Mouse (Mus musculus): Measurements from ENCODE around the gene Dnaaf1. TPM values are rescaled to one million over a fixed set of nuclear protein-coding genes. Genes with fewer than 3 reads are reported as not detected.

Gene Dnaaf1
- polyA plus RNA-seq, 1 experiment, result 0.70 TPM

DNA sequence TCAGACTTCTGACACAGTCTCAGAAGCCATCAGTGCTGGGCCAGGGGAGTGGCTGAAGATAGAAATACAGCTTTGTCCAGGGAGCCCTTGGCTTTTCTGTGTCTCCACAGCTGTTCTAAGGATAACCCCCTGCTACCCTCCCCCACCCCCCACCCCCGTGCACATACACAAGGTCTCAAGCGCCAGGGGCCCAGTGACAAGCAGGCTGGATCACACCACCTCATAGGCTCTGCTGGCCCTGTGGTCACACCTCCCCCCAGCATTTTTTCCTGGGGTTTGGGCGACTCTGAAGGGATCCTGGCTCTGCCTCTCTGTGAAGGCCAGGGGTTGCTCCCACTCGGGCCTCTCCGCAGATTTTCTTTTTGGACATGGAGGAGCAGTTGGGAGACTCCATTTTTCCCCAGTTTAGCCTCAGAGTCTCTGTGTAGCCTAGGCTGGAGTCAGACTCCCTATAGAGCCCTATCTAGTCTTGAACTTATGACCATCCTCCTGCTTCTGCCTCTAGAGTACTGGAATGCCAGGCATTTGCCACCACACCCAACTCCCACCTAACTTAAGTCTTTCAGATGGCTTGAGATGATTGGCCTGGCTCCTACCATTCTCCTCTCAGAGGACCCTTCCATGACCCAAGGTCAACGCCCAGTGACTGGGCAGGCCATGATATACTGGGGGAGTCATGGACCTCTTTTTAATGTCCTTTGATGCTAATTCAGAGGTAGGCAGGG lies 45.2 kb downstream of the Dnaaf1 start:
- WGBS, result 64% methylated on average over 6 of the region's 6 CpGs
- TF ChIP-seq CTCF (IDR thresholded peaks at IDR 0.05; ENCODE audit: control insufficient read depth, insufficient read depth, low read length) (no peak), POLR2A (IDR thresholded peaks at IDR 0.05; ENCODE audit: borderline replicate concordance, control insufficient read depth, low read depth, low read length) (no peak)
- Histone ChIP-seq H3K27ac (ENCODE audit: control insufficient read depth, insufficient read depth, low read depth, low read length, poor library complexity) (no peak overlapping the region), H3K4me3 (replicated peaks; ENCODE audit: control insufficient read depth, low read depth, low read length) (no peak overlapping the region), H3K4me1 (ENCODE audit: control insufficient read depth, insufficient read depth, low read length) (no peaks in the 10 kb centered on the region)

DNA sequence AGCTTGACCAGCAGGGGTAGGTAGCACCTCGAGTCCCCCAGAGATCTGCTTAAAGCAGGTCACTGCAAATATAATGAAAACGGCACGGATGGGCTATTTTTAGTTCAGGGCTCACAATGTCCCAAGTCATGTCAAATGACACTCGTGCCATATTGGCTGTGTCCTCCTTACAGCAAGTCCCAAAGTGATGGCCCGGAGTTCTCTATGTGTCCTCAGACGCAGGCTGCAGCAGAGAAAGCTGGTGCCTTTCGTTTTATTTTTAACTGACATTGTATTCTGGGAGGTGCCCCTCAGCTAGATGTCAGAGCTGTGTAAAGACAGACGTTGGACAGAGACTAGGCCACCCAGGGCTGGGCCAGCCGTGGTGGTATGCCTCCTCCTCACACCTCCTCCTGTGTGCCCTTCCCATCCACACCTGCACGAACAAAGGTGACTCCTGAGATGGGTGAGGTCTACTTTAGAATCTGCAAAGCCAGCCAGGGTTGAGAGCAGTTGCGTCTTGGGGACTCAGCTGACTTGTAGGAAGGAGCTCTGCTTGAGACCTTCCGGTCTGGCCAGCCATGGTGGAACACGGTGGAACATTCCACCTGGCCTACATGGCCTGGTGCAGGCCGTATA lies 45.9 kb downstream of the Dnaaf1 start:
- TF ChIP-seq CTCF (IDR thresholded peaks at IDR 0.05; ENCODE audit: control insufficient read depth, insufficient read depth, low read length), result no peak
- no peak for TF ChIP-seq POLR2A (IDR thresholded peaks at IDR 0.05; ENCODE audit: borderline replicate concordance, control insufficient read depth, low read depth, low read length)
- Histone ChIP-seq H3K4me3 (replicated peaks; ENCODE audit: control insufficient read depth, low read depth, low read length) (no peak overlapping the region), H3K4me1 (ENCODE audit: control insufficient read depth, insufficient read depth, low read length) (no peaks in the 10 kb centered on the region), H3K27ac (ENCODE audit: control insufficient read depth, insufficient read depth, low read depth, low read length, poor library complexity) (no peak overlapping the region)
- WGBS, result 80% methylated on average over 14 of the region's 14 CpGs

DNA sequence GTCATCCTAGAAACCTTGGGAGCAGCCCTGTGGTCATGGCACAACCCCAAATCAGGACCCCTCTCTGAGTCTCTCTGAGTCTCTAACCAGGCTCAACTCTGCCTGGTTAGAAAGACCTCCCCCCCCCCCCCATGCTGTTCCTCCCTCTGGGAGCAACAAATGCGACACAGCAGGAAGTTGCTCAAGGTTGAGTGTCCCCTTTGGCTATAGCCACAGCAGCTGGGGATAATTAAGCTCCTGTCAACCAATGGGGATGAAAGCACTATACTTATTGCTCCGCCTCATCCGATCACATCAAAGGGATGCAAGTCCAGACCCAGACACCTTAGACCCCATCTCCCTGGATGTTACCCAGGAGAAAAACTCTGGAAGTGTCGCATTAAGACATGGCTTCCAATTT lies 47.5 kb downstream of the Dnaaf1 start:
- WGBS, result 57% methylated on average over 4 of the region's 4 CpGs
- TF ChIP-seq POLR2A (IDR thresholded peaks at IDR 0.05; ENCODE audit: borderline replicate concordance, control insufficient read depth, low read depth, low read length) (no peak), CTCF (IDR thresholded peaks at IDR 0.05; ENCODE audit: control insufficient read depth, insufficient read depth, low read length) (no peak)
- no peak overlapping the region for H3K4me3 ChIP-seq (replicated peaks; ENCODE audit: control insufficient read depth, low read depth, low read length)
- no peak overlapping the region for H3K27ac ChIP-seq (ENCODE audit: control insufficient read depth, insufficient read depth, low read depth, low read length, poor library complexity)
- no peaks in the 10 kb centered on the region for H3K4me1 ChIP-seq (ENCODE audit: control insufficient read depth, insufficient read depth, low read length)

DNA sequence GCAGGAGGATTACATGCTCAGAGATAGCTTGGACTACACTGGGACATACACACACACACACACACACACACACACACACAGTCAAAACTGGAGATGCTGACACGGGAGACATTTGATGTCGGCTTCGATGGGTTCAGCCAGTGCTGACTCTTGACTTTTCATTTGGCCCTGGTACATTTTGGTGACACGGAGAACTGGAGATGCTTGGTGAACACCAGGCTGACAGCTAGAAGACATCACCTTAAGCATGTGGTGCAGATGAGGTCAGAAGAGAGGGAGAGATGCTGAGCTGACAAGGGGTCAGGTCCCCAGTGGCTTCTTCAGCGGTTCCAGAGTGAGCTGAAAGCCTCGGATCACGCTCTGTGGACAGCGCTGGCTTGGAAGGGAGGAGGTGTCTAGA lies 48.0 kb downstream of the Dnaaf1 start:
- TF ChIP-seq CTCF (IDR thresholded peaks at IDR 0.05; ENCODE audit: control insufficient read depth, insufficient read depth, low read length) (no peak), POLR2A (IDR thresholded peaks at IDR 0.05; ENCODE audit: borderline replicate concordance, control insufficient read depth, low read depth, low read length) (no peak)
- H3K4me1 ChIP-seq (ENCODE audit: control insufficient read depth, insufficient read depth, low read length), result no peaks in the 10 kb centered on the region
- 80% methylated on average over 8 of the region's 8 CpGs for WGBS
- H3K27ac ChIP-seq (ENCODE audit: control insufficient read depth, insufficient read depth, low read depth, low read length, poor library complexity), result no peak overlapping the region
- H3K4me3 ChIP-seq (replicated peaks; ENCODE audit: control insufficient read depth, low read depth, low read length), result no peak overlapping the region

DNA sequence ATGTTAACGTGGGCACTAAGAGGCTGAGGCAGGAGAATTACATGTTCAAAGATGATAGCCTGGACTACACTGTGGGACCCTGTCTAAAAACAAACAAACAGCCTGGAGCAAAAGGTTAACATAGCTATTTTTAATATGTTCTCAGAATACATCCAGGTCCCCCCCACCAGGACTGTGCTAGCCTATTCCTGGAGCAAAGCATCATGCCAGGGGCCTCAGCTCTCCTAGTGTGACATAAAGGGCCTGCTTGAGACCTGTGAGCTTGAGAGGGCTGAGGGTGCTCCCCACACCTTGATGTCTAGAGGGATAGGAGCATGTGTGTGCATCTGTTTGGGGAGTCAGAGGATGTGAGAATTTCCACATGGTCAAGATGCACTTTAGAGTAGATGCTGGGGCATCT lies 48.7 kb downstream of the Dnaaf1 start:
- H3K4me3 ChIP-seq (replicated peaks; ENCODE audit: control insufficient read depth, low read depth, low read length), result no peak overlapping the region
- TF ChIP-seq CTCF (IDR thresholded peaks at IDR 0.05; ENCODE audit: control insufficient read depth, insufficient read depth, low read length) (no peak), POLR2A (IDR thresholded peaks at IDR 0.05; ENCODE audit: borderline replicate concordance, control insufficient read depth, low read depth, low read length) (no peak)
- H3K4me1 ChIP-seq (ENCODE audit: control insufficient read depth, insufficient read depth, low read length), result no peaks in the 10 kb centered on the region; the same call in 1 of the 2 replicates
- no peak overlapping the region for H3K27ac ChIP-seq (ENCODE audit: control insufficient read depth, insufficient read depth, low read depth, low read length, poor library complexity)
- 64% methylated on average over 1 of the region's 1 CpGs for WGBS

DNA sequence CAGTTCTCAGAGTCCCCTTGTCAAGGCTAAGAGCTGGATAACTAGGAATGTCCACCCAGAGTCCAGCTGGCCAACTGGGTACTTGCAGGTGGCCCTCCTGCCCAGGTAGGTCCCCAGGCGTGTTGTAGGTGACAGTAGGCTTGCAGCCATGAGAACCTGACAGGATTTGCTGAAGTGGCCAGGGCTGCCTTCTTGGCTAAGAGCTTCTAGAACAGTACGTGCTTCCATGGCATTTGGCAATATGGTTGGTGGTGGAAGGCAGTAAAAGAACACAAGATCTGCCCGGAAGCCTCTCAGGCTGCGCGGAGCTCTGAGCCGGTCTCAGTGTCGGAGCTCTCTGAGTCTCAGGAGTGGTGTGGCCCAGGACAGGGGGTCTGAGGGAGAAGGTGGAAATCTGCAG lies 49.9 kb downstream of the Dnaaf1 start:
- Histone ChIP-seq H3K4me3 (replicated peaks; ENCODE audit: control insufficient read depth, low read depth, low read length) (no peak overlapping the region), H3K4me1 (ENCODE audit: control insufficient read depth, insufficient read depth, low read length) (no peaks in the 10 kb centered on the region; the same call in 1 of the 2 replicates), H3K27ac (ENCODE audit: control insufficient read depth, insufficient read depth, low read depth, low read length, poor library complexity) (no peak overlapping the region)
- TF ChIP-seq POLR2A (IDR thresholded peaks at IDR 0.05; ENCODE audit: borderline replicate concordance, control insufficient read depth, low read depth, low read length) (no peak), CTCF (IDR thresholded peaks at IDR 0.05; ENCODE audit: control insufficient read depth, insufficient read depth, low read length) (no peak)
- whole genome bisulfite sequencing, result 86% methylated on average over 7 of the region's 7 CpGs

DNA sequence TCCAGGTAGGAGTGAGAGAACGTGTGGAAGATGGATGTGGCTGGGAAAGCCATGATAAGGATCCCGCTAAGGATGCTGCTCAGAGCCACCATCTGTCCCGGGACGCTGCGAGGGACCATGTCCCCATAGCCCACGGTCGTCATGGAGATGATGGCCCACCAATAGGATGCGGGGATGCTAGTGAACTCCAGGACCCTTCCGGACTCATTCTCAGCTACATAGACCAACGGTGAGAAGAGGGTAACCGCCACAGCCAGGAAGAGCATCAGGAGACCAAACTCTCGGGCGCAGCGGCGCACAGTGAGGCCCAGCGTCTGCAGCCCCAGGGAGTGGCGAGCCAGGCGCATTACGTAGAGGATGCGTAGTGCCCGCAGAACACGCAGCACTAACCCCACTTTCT lies 50.8 kb downstream of the Dnaaf1 start:
- 87% methylated on average over 22 of the region's 22 CpGs for WGBS
- H3K27ac ChIP-seq (ENCODE audit: control insufficient read depth, insufficient read depth, low read depth, low read length, poor library complexity), result no peak overlapping the region
- no peaks in the 10 kb centered on the region; the same call in 1 of the 2 replicates for H3K4me1 ChIP-seq (ENCODE audit: control insufficient read depth, insufficient read depth, low read length)
- TF ChIP-seq POLR2A (IDR thresholded peaks at IDR 0.05; ENCODE audit: borderline replicate concordance, control insufficient read depth, low read depth, low read length) (no peak), CTCF (IDR thresholded peaks at IDR 0.05; ENCODE audit: control insufficient read depth, insufficient read depth, low read length) (no peak)
- no peak overlapping the region for H3K4me3 ChIP-seq (replicated peaks; ENCODE audit: control insufficient read depth, low read depth, low read length)

DNA sequence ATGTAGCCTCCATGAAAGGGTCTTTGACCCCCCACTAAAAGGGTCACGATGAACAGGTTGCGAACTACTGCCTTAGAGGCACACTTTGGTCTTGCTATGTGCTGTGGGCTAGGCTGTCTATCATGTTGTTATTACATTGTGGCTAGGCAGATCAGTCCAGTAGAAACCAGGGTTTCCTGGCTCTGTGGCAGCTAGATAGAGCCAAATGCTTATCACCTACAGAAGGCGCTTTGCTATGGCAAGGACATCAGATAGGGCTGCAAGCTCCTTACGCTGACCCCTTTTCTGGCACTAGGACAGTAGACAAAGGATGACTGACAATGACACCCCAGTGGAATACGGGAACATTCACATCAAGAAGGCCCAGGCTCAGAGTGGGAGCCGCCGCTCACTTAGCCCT lies 52.2 kb downstream of the Dnaaf1 start:
- TF ChIP-seq POLR2A (IDR thresholded peaks at IDR 0.05; ENCODE audit: borderline replicate concordance, control insufficient read depth, low read depth, low read length) (no peak), CTCF (IDR thresholded peaks at IDR 0.05; ENCODE audit: control insufficient read depth, insufficient read depth, low read length) (no peak)
- WGBS, result 70% methylated on average over 7 of the region's 7 CpGs

More for the DNA sequence above, 52.2 kb downstream of the Dnaaf1 start:
- no peaks in the 10 kb centered on the region; the same call in 1 of the 2 replicates for H3K4me1 ChIP-seq (ENCODE audit: control insufficient read depth, insufficient read depth, low read length)
- no peak overlapping the region for H3K4me3 ChIP-seq (replicated peaks; ENCODE audit: control insufficient read depth, low read depth, low read length)
- H3K27ac ChIP-seq (ENCODE audit: control insufficient read depth, insufficient read depth, low read depth, low read length, poor library complexity), result no peak overlapping the region

Measured in bone marrow, adult 2 months (tissue).